Mouse (Mus musculus): ENCODE results near the gene Ttc37.

DNA sequence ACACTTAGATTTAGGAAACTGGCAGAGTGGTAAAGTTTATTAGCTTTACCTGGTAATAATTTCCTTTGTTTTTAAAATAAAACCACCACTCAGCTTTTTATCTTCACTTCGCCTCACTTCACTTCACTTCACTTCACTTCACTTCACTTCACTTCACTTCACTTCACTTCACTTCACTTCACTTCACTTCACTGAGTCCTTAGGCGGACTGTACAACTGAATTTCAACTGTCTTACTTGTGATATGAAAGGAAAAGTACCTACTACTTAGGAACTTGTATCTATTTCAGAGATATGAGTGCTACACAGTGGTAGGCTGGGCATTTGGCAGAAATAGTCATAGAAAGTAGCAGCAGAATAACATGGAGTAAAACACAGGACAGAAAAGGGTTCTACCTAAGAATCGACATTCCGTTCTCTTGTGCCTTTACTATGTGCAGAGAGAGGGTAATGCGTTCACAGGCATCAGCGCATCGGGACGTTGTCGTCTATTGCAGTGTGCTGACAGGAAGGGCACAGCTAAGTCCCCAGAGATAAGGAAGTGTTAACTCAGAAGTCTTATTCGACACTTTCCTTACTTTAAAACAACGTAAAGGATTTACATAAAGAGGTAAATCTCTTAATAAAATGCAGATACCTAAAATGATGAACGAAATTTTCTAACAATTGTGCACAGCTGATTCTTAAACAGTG lies 42.7 kb downstream of the Ttc37 start:
- TF ChIP-seq CTCF (IDR thresholded peaks at IDR 0.05; ENCODE audit: insufficient read depth, low read depth, low read length) (no peak), POLR2A (IDR thresholded peaks at IDR 0.05; ENCODE audit: insufficient read depth, low read depth, low read length) (no peak)
